Mouse (Mus musculus) 416B (cell line): ENCODE data around the gene Gm42742.

ENCODE experiments used
- DNase-seq: peaks from one replicate; pipeline ENCODE4 v3.0.0; 2011; ENCODE audit warnings: low read depth

Gene Gm42742

GRCm38 (mm10) chr7:127003620-127004019, 17.3 kb downstream of the Gm42742 start:
- no peak for DNase-seq

GRCm38 (mm10) chr7:126999568-126999967, 21.3 kb downstream of the Gm42742 start:
- peak; percentile 48 for DNase-seq

GRCm38 (mm10) chr7:126996449-126996848, 24.4 kb downstream of the Gm42742 start:
- peak; percentile 40 for DNase-seq

- DNase-seq = no peak
Observed at GRCm38 (mm10) chr7:126988816-126989215, 32.1 kb downstream of the Gm42742 start.

GRCm38 (mm10) chr7:126986319-126986718, 34.6 kb downstream of the Gm42742 start:
- DNase-seq = no peak

- no peak for DNase-seq
Observed at GRCm38 (mm10) chr7:126984667-126985444, 36.0 kb downstream of the Gm42742 start.

GRCm38 (mm10) chr7:126983113-126983512, 37.8 kb downstream of the Gm42742 start:
- no peak for DNase-seq

- no peak for DNase-seq
Observed at GRCm38 (mm10) chr7:126982054-126982453, 38.8 kb downstream of the Gm42742 start.

- DNase-seq = no peak
Observed at GRCm38 (mm10) chr7:126981601-126982000, 39.3 kb downstream of the Gm42742 start.

- DNase-seq = no peak
Observed at GRCm38 (mm10) chr7:126978841-126979240, 42.1 kb downstream of the Gm42742 start.

- DNase-seq = peak; percentile 20
Observed at GRCm38 (mm10) chr7:126976878-126977459, 43.9 kb downstream of the Gm42742 start.

- peak; percentile 98 for DNase-seq
Observed at GRCm38 (mm10) chr7:126975950-126976866, 44.7 kb downstream of the Gm42742 start, which contains the start of gene Cdiptos. Cdiptos (minus strand) TSS chr7:126976098.

GRCm38 (mm10) chr7:126975893-126975949, 45.2 kb downstream of the Gm42742 start, which contains the start of gene Cdipt:
Cdipt (plus strand) TSS chr7:126975914.
- no peak for DNase-seq

GRCm38 (mm10) chr7:126975493-126975892, 45.4 kb downstream of the Gm42742 start:
- peak; percentile 57 for DNase-seq

- DNase-seq = no peak
Observed at GRCm38 (mm10) chr7:126967361-126967760, 53.5 kb downstream of the Gm42742 start.

GRCm38 (mm10) chr7:126965568-126965967, 55.3 kb downstream of the Gm42742 start:
- DNase-seq = no peak
